Comparison of ENCODE assay signal across 11 mouse cellular contexts in genomic region chr17:12094827-12095590, GRCm38 (mm10). TPM values are rescaled to one million over a fixed set of nuclear protein-coding genes. Genes with fewer than 3 reads are reported as not detected.
A peak's percentile ranks its signal among the peaks of the same experiment; 100 is the strongest.
DNase-seq lines count a peak whose midpoint lies in the region; ATAC-seq lines count a peak whose summit lies in the region.
"Had no signal": no experiment of that assay in that cellular context is flagged by ENCODE, and none has a peak within 500 bp of the region (broad histone marks: within the 10 kb centered on the region; RNA-seq: fewer than 3 reads in every experiment).

No protein-coding gene starts in this region.

- no peak overlapping the region for H3K4me3 ChIP-seq in stomach, embryonic 16.5 days (replicated peaks; ENCODE audit: low read length)
- H3K4me3 ChIP-seq: erythroblast, embryonic 14.5 days; limb, embryonic 10.5 days had no signal

- no peaks in the 10 kb centered on the region for H3K36me3 ChIP-seq in stomach, embryonic 16.5 days (ENCODE audit: control insufficient read depth, insufficient read depth, low read length)
- H3K36me3 ChIP-seq: limb, embryonic 10.5 days had no signal

- no peaks in the 10 kb centered on the region for H3K27me3 ChIP-seq in stomach, embryonic 16.5 days (ENCODE audit: control insufficient read depth, insufficient read depth, low read length)

- H3K4me1 ChIP-seq in stomach, embryonic 16.5 days (ENCODE audit: control insufficient read depth, insufficient read depth, low read length): no peaks in the 10 kb centered on the region
- H3K4me1 ChIP-seq: limb, embryonic 10.5 days had no signal

- peak; percentile 10 for DNase-seq in right cerebral cortex, adult 18-20 months
- DNase-seq in right cerebral cortex, postnatal 25 days: no peak
- DNase-seq in adrenal gland, postnatal 36 days: peak; percentile 48 to 71
- DNase-seq in lung, adult 18-20 months: peak; percentile 67 to 80
- DNase-seq in frontal cortex, postnatal 14 days (ENCODE audit: low spot score in 2 of 2): no peak
- DNase-seq in kidney, postnatal 36 days: no peak
- DNase-seq: cerebellum, adult 2 months; kidney, adult 11 months had no signal

- no peaks in the 10 kb centered on the region for H3K9me3 ChIP-seq in stomach, embryonic 16.5 days (replicated peaks; ENCODE audit: control insufficient read depth, low read length)
- H3K9me3 ChIP-seq: limb, embryonic 10.5 days had no signal

- no peak overlapping the region for H3K9ac ChIP-seq in stomach, embryonic 16.5 days (ENCODE audit: low read length)

- H3K27ac ChIP-seq in stomach, embryonic 16.5 days (ENCODE audit: low read length): peak overlapping the region; percentile 63; the same call in 1 of the 2 replicates
- H3K27ac ChIP-seq: limb, embryonic 10.5 days had no signal

- peak; percentile 87 for ATAC-seq in stomach, embryonic 16.5 days (ENCODE audit: insufficient read depth, low FRiP score)

- no peak overlapping the region for H3K4me2 ChIP-seq in stomach, embryonic 16.5 days (ENCODE audit: low read depth, low read length)

- WGBS in stomach, embryonic 16.5 days: 70% methylated on average over 9 of the region's 9 CpGs

RNA-seq across cellular contexts. Expression of gene Agpat4, which starts 23.5 kb away (rescaled TPM):
- total RNA-seq in adrenal gland, postnatal 36 days (2021): 10 to 100 TPM; 40.7 to 66.7 TPM
- 34.5 and 36.8 TPM in 2 replicates for polyA plus RNA-seq in stomach, embryonic 16.5 days (2015; fragmentation: Nextera tagmentation; extraction: Ambion mirVana)

Comparison
In these comparisons a context has a peak if more than half of its experiments do, and no peak if none do; other contexts are left out.
1. DNase-seq: peak in right cerebral cortex, adult 18-20 months (single experiment), adrenal gland, postnatal 36 days (2 of 2) and lung, adult 18-20 months (2 of 2); none in right cerebral cortex, postnatal 25 days (single experiment), frontal cortex, postnatal 14 days (0 of 2) and kidney, postnatal 36 days (0 of 2).